Mouse (Mus musculus) B cell, adult (primary cell): ENCODE results near the gene Tyk2. TPM values are rescaled to one million over a fixed set of nuclear protein-coding genes. Genes with fewer than 3 reads are reported as not detected.

Source experiments
- total RNA-seq: library from RNA; stranded (reverse); gene quantifications from 4 replicates; pipeline ENCODE4 v1.2.4, GENCODE M21; 2023; ENCODE audit not compliant: inconsistent age

Gene Tyk2
- total RNA-seq: 56.6 to 61.0 TPM (median 58.4 TPM) in 4 replicates

DNA sequence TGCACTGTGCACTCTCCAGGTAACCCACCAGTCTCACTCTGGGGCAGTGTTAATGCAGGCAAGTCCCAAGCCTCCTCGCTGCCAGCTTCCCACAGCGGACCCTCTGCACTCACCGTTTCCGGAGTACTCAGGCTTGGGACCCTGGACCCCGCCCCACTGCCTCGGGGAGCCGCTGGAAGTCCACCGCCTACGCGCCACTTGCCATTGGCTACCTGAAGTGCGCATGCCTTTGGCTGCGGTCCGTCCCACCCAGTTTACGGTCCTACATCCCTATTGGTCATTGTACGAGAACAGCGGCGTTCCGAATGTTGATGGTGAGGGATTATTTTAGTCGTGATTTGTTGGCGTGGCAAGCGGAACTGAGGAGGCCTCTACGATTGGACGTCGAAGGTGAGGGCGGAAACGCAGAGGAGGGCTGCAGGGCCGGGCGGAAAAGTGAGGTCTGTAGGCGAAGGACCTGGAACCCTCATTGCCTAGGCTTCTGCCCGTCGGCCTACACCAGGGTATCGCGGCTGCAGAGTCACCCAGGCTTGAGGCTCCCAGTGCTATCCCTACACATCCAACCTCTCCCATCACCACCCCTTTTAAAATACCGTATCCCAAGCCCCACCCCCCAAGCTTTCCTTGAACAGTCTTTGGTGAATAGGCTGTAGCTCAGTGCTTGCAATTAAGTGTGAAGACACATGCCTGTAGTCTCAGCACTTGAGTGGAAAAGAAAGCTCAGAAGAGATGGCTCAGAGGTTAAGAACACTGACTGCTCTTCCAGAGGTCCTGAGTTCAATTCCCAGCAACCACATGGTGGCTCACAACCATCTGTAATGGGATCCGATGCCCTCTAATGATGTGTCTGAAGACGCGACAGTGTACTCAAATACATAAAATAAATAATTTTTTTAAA is at the start of gene Tyk2:
Tyk2 (minus strand) TSS at position 185 of the 898 bp plus-strand sequence.

DNA sequence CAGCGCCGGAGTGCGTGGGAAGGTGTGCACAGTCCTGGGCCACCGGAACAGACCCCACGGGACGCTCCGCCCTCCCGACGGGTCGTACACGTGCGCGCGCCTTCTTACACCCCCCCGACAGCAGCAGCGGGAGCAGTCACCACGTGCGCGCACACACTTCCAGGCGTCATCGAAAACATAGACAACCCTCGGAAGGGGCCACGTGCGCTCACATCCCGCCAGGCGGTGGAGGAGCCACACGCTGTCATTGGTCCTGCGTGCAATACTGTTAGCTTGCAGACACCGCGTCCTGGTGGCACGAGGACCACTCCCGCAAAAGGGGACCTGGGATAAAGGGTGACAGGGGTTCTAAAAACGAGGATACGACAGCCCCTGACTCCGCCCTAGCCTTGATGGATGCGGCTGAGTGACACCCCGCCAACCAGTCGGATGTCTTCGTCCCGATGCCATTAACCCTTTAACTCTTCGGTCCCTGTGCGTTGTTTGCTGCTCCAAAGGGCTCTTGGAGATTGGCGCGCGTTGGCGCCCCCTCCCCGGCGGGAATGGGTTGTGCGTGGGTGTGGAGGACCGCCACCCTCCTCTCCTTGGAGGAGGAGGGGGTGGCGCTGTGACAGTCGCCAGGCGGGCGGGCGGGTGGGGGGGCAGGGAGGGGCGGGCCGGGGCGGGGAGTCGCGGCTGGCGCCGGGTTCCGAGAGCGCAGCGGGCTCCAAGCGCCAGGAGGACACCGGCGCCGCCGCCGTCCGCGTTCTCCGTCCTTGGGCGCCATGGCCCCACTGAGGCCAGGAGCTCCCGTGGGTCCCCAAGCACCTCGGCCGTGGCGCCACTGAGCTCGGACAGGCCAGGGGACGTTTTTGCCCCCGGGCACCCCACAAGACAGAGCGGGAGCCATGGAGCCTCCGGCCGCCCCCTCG is 34.3 kb upstream of the Tyk2 start, which contains the start of gene Pde4a:
Pde4a (plus strand) TSS at position 674 of the 911 bp plus-strand sequence.

DNA sequence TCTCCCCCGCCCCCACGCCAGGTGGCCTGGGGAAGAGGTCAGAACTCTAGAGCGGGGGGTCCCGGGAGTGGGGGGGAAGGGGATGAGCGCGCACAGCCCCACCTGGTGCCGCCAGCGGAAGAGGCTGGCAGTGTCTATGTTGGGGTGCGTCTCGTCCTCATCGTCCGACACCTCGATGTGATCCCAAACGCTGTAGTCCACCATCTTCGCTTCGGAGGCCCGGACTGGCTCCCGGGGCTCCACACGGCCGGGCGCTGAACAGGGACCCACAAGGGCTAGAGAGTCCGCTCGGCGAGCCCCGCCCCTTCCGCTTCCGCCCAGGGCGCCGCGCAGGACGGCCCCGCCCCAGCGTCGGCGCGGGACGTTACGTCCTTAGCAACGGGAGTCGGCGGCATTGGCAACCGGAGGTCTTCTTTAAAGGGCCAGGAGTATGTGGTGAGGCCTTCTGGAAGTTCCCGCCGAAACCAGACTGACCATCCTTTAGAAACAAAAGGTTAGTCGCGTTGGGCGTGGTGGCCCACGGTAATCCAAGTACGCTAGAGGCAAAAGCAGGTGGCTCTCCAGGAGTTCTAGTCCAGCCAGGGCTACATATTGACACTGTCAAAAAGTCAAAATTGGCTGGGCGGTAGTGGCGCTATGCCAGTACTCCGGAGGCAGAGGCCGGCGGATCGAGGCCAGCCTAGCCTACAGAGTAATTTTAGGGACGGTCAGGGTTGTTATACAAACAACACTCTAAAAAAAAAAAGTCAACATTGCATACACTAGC is 18.8 kb upstream of the Tyk2 start, which contains the start of gene Cdc37:
Cdc37 (minus strand) TSS at position 329 of the 766 bp plus-strand sequence.

DNA sequence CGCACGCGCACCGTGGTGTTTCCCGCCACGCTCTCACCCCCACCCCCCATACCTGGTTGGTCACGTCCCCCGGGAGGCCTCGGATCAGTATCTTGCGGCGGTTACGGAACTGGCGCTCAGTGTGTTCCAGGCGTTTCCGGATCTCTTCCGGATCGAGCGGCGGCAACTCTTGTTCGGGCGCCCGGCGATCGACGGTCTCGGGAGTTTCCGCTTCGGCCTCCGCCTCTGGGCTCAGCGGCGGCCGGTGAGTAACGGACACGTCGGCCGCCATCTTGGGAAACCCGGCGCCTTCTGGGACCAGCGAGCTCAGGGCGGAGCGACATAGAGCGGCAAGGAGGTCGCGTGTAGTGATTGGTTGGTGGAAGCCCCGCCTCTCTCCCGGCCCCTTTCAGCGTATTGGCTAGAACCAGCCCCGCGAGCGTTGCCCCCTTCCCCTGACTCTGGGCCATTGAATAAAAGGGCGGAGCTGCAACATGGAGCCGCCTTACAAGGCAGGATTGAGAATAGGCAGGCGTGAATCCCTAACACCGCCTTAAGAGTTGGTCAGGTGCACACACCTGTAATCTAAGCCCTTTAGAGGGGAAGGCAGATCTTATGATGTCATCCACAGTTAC is 39.2 kb downstream of the Tyk2 start, which contains the start of the genes Gm38431 and Raver1:
Gm38431 (minus strand) TSS at position 291 of the 614 bp plus-strand sequence.
Raver1 (minus strand) TSS at position 302 of the 614 bp plus-strand sequence.

DNA sequence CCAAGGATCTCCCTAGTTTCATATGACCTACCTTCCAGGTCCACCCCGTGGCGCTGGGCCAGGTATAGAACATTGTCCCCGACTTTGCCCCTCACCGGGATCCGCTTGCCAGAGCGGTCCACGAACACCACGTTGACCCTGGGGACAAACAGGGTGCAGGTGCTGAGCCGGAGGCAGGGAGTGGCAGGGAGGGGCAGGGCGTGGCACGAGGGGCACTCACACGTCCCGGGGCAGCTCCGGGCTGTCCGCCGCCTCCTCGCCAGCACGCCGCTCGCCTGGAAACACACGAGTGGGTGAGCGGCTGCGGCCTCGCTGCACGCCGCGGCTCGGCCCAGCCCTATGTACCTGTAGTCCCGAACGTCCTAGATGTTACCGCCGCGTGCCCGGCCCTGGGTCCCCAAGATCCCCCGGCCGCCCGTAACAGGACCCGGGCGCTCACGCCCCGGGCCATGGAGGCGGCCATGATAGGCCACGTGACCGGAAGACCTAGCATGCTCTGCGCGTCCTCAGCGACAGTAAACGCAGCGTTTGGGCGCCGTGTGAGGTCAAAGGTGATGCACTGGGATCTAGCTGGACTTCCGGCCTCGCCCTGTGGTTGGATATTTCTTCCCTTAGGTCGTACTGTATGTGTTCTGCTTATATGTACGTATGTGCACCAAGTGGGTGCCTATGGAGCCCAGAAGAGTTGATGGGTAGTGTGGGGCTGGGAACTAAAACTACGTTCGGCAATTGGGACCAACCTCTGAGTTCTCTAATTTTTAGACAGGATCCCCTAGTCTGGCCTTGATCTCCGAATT is 57.8 kb downstream of the Tyk2 start, which contains the start of the genes Gm49373 and Fdx1l:
Gm49373 (minus strand) TSS at position 53 of the 797 bp plus-strand sequence.
Fdx1l (minus strand) TSS at position 571 of the 797 bp plus-strand sequence.

DNA sequence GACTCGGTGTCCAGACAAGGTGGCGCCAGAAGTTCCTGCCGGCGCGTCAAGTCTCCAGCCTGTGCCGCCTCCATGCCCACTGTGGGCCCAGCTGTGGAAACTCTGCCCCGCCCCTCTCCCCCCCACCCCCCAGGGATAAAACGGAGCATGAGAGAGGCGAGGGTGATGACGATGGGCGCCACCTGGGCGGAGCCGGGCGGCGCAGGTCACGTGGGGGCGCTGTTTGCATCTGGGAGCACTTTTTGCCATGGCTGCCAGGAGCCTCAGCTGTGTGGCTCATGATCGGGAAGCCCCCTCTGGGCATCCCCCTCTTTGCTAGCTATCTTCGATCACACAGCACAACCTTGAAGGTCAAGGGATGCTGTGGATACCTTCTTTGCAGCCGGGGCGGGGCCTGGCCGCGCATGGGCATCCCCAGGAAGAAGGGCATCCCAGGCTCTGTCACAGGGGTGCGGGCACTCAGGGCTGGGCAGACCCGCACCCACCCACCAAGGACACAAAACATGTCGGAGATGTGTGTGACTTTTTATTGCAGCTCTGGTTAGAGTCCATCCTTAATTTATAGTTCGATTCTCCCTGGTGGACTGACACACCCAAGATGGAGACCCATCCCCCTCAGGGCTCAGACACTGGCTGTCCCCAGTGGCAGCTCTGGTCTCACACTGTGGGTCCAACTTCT is 63.9 kb downstream of the Tyk2 start, which contains the start of gene Zglp1:
Zglp1 (minus strand) TSS at position 88 of the 679 bp plus-strand sequence.

Other genes starting within 250 kb of the Tyk2 start
- gene Ppan, start 243.1 kb downstream of the Tyk2 start, total RNA-seq: 124 to 148 TPM (median 127 TPM) in 4 replicates
- 166 to 189 TPM (median 176 TPM) in 4 replicates for gene Eif3g, start 232.6 kb downstream of the Tyk2 start, total RNA-seq
- 68.8 to 75.8 TPM (median 74.5 TPM) in 4 replicates for gene Dnmt1, start 171.4 kb downstream of the Tyk2 start, total RNA-seq
- gene S1pr2, start 154.5 kb downstream of the Tyk2 start, total RNA-seq: 2.4 to 4.0 TPM (median 3.1 TPM) in 4 replicates
- gene Mrpl4, start 128.5 kb downstream of the Tyk2 start, total RNA-seq: 51.2 to 61.9 TPM (median 59.0 TPM) in 4 replicates
- gene Icam1, start 115.3 kb downstream of the Tyk2 start, total RNA-seq: 48.1 to 52.0 TPM (median 49.9 TPM) in 4 replicates
- gene Icam4, start 101.9 kb downstream of the Tyk2 start, total RNA-seq: 0.55 TPM in 1 of 4 replicates, not detected in the others
- gene Icam5, start 99.2 kb downstream of the Tyk2 start, total RNA-seq: not detected in 4 replicates
- gene Zglp1, start 64.2 kb downstream of the Tyk2 start, total RNA-seq: not detected in 4 replicates
- gene Gm49373, start 58.1 kb downstream of the Tyk2 start, total RNA-seq: 1.2 to 1.4 TPM (median 1.2 TPM) in 4 replicates
- gene Fdx1l, start 57.6 kb downstream of the Tyk2 start, total RNA-seq: 27.5 to 34.2 TPM (median 29.9 TPM) in 4 replicates
- gene Gm38431, start 39.2 kb downstream of the Tyk2 start, total RNA-seq: 5.0 to 9.1 TPM (median 8.3 TPM) in 4 replicates
- gene Raver1, start 39.2 kb downstream of the Tyk2 start, total RNA-seq: 98.7 to 119 TPM (median 109 TPM) in 4 replicates
- gene Cdc37, start 18.7 kb upstream of the Tyk2 start, total RNA-seq: 113 to 130 TPM (median 121 TPM) in 4 replicates
- 9.4 to 14.6 TPM (median 11.2 TPM) in 4 replicates for gene Pde4a, start 34.5 kb upstream of the Tyk2 start, total RNA-seq
- gene Keap1, start 108.1 kb upstream of the Tyk2 start, total RNA-seq: 27.8 to 30.2 TPM (median 29.4 TPM) in 4 replicates
- 0.21 to 0.66 TPM (median 0.29 TPM) in 3 of 4 replicates, not detected in the other for gene S1pr5, start 117.2 kb upstream of the Tyk2 start, total RNA-seq
- 46.2 to 61.6 TPM (median 48.2 TPM) in 4 replicates for gene Atg4d, start 134.1 kb upstream of the Tyk2 start, total RNA-seq
- 132 to 152 TPM (median 133 TPM) in 4 replicates for gene Kri1, start 156.7 kb upstream of the Tyk2 start, total RNA-seq
- 18.1 to 29.9 TPM (median 23.5 TPM) in 4 replicates for gene Cdkn2d, start 160.2 kb upstream of the Tyk2 start, total RNA-seq
- gene Ap1m2, start 181.1 kb upstream of the Tyk2 start, total RNA-seq: 2.7 to 3.9 TPM (median 3.0 TPM) in 4 replicates
- 310 to 343 TPM (median 327 TPM) in 4 replicates for gene Slc44a2, start 189.5 kb upstream of the Tyk2 start, total RNA-seq
- 130 to 170 TPM (median 154 TPM) in 4 replicates for gene Ilf3, start 236.6 kb upstream of the Tyk2 start, total RNA-seq